Mouse (Mus musculus) telencephalon, adult 2 months (tissue): Measurements from ENCODE around the gene Cbx5.
"Not testable (repeated sequence)": the region's sequence is repeated elsewhere in the genome, so short reads cannot be mapped to it uniquely, and the experiment has no call there.

Source experiments
- DNase-seq: peaks from one replicate; pipeline ENCODE4 v3.0.0-alpha.2; 2011; ENCODE audit warnings: low read depth, low spot score

Gene Cbx5

GRCm38 (mm10) chr15:103251595-103251994 is 12.0 kb upstream of the Cbx5 start:
- no peak for DNase-seq

GRCm38 (mm10) chr15:103250195-103250740 is 10.7 kb upstream of the Cbx5 start:
- DNase-seq = no peak

DNA sequence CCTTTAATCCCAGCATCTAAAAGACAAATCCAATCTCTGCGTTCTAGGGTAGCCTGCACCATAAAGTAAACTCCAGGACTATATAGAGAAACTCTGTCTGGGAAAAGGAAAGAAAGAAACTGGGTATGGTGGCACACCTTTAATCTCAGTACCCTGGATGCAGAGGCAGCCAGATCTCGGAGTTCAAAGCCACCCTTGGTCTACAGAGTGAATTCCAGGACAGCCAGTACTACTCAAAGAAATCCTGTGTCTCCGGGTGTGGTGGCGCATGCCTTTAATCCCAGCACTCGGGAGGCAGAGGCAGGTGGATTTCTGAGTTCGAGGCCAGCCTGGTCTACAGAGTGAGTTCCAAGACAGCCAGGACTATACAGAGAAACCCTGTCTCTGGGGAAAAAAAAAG is 9.9 kb upstream of the Cbx5 start:
- not testable (repeated sequence) for DNase-seq

- DNase-seq = no peak
Observed at GRCm38 (mm10) chr15:103248401-103249313, 9.0 kb upstream of the Cbx5 start.

GRCm38 (mm10) chr15:103247782-103248400 is 8.3 kb upstream of the Cbx5 start:
- DNase-seq = no peak

DNA sequence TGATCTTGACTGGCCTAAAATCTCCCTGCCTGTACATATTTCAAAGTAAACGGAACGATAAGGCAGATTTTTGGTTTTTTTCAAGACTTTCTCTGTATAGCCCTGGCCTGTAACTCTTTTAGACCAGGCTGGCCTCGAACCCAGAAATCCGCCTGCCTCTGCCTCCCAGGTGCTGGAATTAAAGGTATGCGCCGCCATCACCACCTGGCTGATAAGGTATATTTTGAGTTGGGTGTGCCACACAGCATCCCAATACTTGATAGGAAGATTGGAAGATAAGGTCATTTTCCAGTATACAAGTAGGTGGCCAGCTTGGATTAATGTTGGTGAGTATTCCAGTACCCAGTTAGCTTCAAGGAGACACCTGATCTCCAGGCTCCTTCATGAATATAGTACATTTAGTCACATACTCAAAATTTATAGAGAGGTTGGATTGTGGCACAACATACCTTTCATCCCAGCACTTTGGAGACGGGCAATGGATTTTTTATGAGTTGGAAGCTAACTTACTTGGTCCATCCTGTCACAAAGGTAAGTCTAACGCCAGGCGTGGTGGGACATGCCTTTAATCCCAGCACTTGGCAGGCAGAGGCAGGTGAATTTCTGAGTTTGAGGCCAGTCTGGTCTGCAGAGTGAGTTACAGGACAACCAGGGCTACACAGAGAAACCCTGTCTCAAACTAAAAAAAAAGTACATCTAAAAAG is 7.6 kb upstream of the Cbx5 start:
- DNase-seq = no peak

DNA sequence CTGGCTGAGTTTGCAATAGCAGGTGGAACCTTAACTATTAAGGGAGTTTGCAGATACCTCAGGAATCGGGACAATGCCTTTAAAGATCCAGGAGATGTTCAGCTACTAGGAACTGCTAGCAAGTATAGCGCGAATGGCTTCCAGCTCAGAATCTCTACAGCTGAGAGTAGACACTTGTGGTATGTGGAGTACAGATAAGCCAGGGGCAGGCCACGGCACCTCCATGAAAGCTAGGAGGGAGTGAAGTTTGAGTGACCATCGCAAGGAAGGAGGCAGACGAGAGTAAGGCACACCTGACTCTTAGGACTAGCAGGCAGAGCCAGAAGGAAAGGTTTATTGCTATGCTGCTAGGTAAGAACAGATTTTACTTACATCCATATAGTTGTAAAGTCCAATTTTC is 6.0 kb upstream of the Cbx5 start:
- no peak for DNase-seq

DNA sequence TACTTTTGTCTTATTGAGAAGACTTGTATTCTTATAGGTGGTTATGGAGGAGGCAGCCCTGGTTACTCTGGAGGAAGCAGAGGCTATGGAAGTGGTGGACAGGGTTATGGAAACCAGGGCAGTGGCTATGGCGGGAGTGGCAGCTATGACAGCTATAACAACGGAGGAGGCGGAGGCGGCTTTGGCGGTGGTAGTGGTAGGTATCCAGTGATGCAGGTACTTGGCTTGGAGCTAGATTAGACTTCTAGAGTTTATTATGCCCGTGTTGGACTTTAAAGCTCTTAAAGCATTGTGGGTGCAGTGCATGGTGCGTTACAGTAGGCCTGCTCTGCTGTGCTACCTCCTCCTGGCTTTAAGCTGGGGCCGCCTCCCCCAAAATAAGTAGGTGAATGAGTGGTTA is 3.3 kb upstream of the Cbx5 start:
- no peak for DNase-seq

GRCm38 (mm10) chr15:103241071-103242018 is 1.7 kb upstream of the Cbx5 start:
- not testable (repeated sequence) for DNase-seq

- peak; percentile 99 for DNase-seq
Observed at GRCm38 (mm10) chr15:103240160-103241028, 778 bp upstream of the Cbx5 start, which contains the start of gene Hnrnpa1. Gene Hnrnpa1 (plus strand): TSS chr15:103240432.

DNA sequence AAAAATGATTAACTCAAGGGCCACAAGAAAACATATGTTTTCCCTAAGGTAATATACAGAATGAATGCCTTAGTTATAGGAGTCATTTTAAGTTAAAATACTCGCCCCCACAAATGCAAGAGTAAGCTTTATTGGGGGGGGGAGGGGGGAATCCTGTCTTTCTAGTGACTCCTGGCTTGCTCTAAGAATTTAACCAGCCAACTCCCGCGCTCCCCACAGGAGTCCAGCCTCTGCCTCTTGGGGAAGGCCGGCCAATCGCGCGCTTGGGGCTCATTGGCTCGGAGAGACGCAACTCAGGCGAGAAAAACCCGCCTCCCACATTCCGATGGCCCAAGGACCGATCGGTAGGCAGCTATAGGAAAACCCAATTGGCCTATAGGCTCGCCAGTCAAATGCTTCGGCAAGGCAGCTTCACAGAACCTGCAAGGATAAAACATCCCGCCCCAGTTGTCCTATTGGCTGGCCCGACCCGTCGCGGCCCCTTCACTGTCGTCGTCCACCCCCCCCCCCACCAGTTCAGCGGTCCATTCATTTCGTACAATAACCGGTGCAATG is 409 bp downstream of the Cbx5 start:
- peak; percentile 97 for DNase-seq

GRCm38 (mm10) chr15:103237295-103237694 is 2.3 kb downstream of the Cbx5 start:
- DNase-seq = no peak

DNA sequence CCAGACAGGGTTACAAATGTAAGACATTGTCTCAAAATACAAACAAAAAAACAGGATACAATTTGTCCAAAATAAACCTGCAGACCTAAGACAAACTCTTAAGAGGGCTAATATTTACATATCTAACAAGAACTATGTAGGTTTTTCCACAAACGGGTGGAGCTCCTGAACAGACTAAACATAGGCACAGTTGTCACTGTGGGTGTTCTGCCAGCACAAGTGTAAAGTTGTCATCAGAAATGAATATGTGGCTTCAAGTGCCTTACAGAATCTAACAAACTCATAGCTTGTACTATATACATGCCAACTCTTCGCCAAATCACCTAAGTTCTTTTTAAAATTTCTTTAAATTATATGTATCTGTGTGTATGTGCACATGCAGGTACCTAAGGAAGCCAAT is 6.5 kb downstream of the Cbx5 start:
- DNase-seq = peak; percentile 47

DNA sequence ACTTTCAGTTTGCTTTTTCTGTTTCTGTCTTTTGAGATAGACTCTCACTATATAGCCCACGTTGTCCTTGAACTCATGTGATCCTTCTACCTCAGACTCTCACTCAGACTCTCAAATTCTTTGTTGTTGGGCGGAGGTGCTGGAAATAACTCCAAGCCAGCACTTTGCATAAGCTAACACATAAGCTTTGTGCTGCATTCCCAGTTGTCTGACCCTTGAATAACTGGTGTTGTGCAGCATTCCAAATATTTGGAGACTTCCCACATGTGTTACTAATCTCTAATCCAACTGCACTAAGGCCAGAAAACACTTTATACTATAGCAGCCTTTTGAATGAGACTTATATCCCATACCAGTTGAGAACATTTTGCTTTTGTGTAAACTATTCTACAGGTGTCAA is 10.7 kb downstream of the Cbx5 start:
- no peak for DNase-seq

GRCm38 (mm10) chr15:103227572-103227971 is 12.0 kb downstream of the Cbx5 start:
- DNase-seq = no peak

DNA sequence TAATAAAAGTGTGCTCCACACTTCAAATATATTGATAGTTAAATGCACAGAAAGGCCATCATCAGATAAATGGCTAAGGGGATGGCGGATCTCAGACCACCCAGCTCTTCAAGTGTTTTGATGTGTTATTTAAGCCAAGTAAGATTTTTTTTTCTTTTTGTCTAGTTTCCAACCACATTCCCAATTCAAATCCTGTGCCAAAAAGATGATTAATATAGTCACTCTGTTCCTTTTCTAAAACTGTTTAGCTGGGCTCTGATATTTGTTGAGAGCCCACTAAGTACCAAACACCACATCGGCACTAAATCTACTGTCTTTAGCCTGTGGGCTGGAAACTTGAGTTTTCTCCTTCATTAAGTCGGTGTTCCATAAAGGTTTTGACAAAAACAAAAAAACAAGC is 12.6 kb downstream of the Cbx5 start:
- no peak for DNase-seq

GRCm38 (mm10) chr15:103224161-103224560 is 15.5 kb downstream of the Cbx5 start:
- no peak for DNase-seq

DNA sequence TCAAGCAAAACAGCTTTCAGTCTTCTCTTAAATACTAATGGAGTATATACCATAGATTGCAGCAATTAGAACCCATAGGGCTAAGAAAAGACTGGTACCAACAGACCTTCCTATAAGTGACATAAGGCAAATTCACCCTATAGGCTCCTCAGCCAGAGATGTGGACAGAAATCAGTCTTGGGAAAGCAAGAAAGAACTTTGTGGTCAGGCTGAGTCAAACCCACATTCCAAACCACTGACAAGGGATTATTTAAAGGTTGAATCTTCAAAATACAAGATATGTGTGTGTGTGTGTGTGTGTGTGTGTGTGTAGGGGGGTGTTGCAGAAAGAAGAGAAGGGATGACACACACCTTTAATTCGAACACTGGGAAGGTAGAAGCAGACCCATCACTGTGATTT is 18.2 kb downstream of the Cbx5 start:
- no peak for DNase-seq

DNA sequence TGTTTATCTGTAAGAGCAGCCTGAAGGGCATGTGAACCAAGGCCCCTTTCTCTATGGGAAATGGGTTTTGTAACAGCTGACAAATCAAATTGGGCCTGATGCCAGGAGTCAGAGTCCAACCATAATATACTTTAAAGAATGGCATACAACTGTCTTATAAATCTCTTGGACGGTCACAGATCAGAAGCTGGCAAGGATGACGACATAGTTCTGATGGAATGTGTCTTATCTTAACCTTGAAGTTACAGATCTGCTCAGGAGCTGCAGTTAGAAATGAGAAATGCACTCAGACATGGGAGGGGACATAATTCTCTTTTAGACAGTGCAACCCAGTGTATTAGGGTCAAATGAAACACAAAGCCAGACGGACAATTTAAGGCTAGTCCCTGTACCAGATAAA is 18.8 kb downstream of the Cbx5 start:
- no peak for DNase-seq

GRCm38 (mm10) chr15:103216052-103216451 is 23.6 kb downstream of the Cbx5 start:
- DNase-seq = no peak
